Mouse (Mus musculus): ENCODE results near the gene Thg1l. TPM values are rescaled to one million over a fixed set of nuclear protein-coding genes. Genes with fewer than 3 reads are reported as not detected.

The Thg1l gene
- polyA plus RNA-seq, 1 experiment from 2014 or later: 15.9 TPM

- WGBS: 63% methylated on average over 4 of the region's 4 CpGs
- ATAC-seq (ENCODE audit: low FRiP score, low TSS enrichment): no peak
- peaks cover 5% of the 10 kb centered on the region; the same call in 1 of the 2 replicates for H3K4me1 ChIP-seq (ENCODE audit: control insufficient read depth, insufficient read depth, low read length)
- H3K9ac ChIP-seq (ENCODE audit: low read depth, low read length): no peak overlapping the region
- H3K4me2 ChIP-seq (replicated peaks; ENCODE audit: low read depth, low read length): no peak overlapping the region
- H3K9me3 ChIP-seq (ENCODE audit: control insufficient read depth, low read length): no peaks in the 10 kb centered on the region
- H3K36me3 ChIP-seq (ENCODE audit: control insufficient read depth, insufficient read depth, low read length): no peaks in the 10 kb centered on the region
- no peak overlapping the region for H3K4me3 ChIP-seq (ENCODE audit: low read length)
- H3K27me3 ChIP-seq (ENCODE audit: control insufficient read depth, insufficient read depth, low read length): no peaks in the 10 kb centered on the region
- no peak overlapping the region for H3K27ac ChIP-seq (ENCODE audit: low read depth, low read length)
Observed at GRCm38 (mm10) chr11:45918836-45919235, 36.5 kb downstream of the Thg1l start.

GRCm38 (mm10) chr11:45918018-45918417 is 37.3 kb downstream of the Thg1l start:
- H3K9ac ChIP-seq (ENCODE audit: low read depth, low read length): no peak overlapping the region
- no peak overlapping the region for H3K4me2 ChIP-seq (replicated peaks; ENCODE audit: low read depth, low read length)

GRCm38 (mm10) chr11:45916196-45916595 is 39.1 kb downstream of the Thg1l start:
- peaks cover 12% of the 10 kb centered on the region for H3K36me3 ChIP-seq (ENCODE audit: control insufficient read depth, insufficient read depth, low read length)
- H3K4me2 ChIP-seq (replicated peaks; ENCODE audit: low read depth, low read length): no peak overlapping the region
- H3K4me1 ChIP-seq (ENCODE audit: control insufficient read depth, insufficient read depth, low read length): no peaks in the 10 kb centered on the region
- no peaks in the 10 kb centered on the region for H3K27me3 ChIP-seq (ENCODE audit: control insufficient read depth, insufficient read depth, low read length)
- no peak for ATAC-seq (ENCODE audit: low FRiP score, low TSS enrichment)
- H3K4me3 ChIP-seq (ENCODE audit: low read length): no peak overlapping the region
- no peak overlapping the region for H3K9ac ChIP-seq (ENCODE audit: low read depth, low read length)
- WGBS: 79% methylated on average over 10 of the region's 10 CpGs
- H3K9me3 ChIP-seq (ENCODE audit: control insufficient read depth, low read length): no peaks in the 10 kb centered on the region
- H3K27ac ChIP-seq (ENCODE audit: low read depth, low read length): no peak overlapping the region

More at GRCm38 (mm10) chr11:45918018-45918417, 37.3 kb downstream of the Thg1l start:
- Histone ChIP-seq H3K4me1 (ENCODE audit: control insufficient read depth, insufficient read depth, low read length) (peaks cover 5% of the 10 kb centered on the region; the same call in 1 of the 2 replicates), H3K4me3 (ENCODE audit: low read length) (no peak overlapping the region), H3K9me3 (ENCODE audit: control insufficient read depth, low read length) (no peaks in the 10 kb centered on the region), H3K36me3 (ENCODE audit: control insufficient read depth, insufficient read depth, low read length) (no peaks in the 10 kb centered on the region), H3K27me3 (ENCODE audit: control insufficient read depth, insufficient read depth, low read length) (no peaks in the 10 kb centered on the region), H3K27ac (ENCODE audit: low read depth, low read length) (no peak overlapping the region)
- WGBS: 94% methylated on average over 6 of the region's 6 CpGs
- no peak for ATAC-seq (ENCODE audit: low FRiP score, low TSS enrichment)

GRCm38 (mm10) chr11:45910701-45911100 is 44.6 kb downstream of the Thg1l start:
- no peak overlapping the region for H3K27ac ChIP-seq (ENCODE audit: low read depth, low read length)
- 95% methylated on average over 5 of the region's 5 CpGs for WGBS
- no peak for ATAC-seq (ENCODE audit: low FRiP score, low TSS enrichment)
- H3K4me2 ChIP-seq (replicated peaks; ENCODE audit: low read depth, low read length): no peak overlapping the region
- H3K9ac ChIP-seq (ENCODE audit: low read depth, low read length): no peak overlapping the region
- H3K4me3 ChIP-seq (ENCODE audit: low read length): no peak overlapping the region
- no peaks in the 10 kb centered on the region for H3K27me3 ChIP-seq (ENCODE audit: control insufficient read depth, insufficient read depth, low read length)
- peaks cover 62% of the 10 kb centered on the region for H3K36me3 ChIP-seq (ENCODE audit: control insufficient read depth, insufficient read depth, low read length)
- H3K9me3 ChIP-seq (ENCODE audit: control insufficient read depth, low read length): no peaks in the 10 kb centered on the region
- no peaks in the 10 kb centered on the region for H3K4me1 ChIP-seq (ENCODE audit: control insufficient read depth, insufficient read depth, low read length)

GRCm38 (mm10) chr11:45908894-45909293 is 46.4 kb downstream of the Thg1l start:
- H3K4me1 ChIP-seq (ENCODE audit: control insufficient read depth, insufficient read depth, low read length): no peaks in the 10 kb centered on the region
- no peak overlapping the region for H3K4me2 ChIP-seq (replicated peaks; ENCODE audit: low read depth, low read length)
- no peak overlapping the region for H3K27ac ChIP-seq (ENCODE audit: low read depth, low read length)
- H3K4me3 ChIP-seq (ENCODE audit: low read length): no peak overlapping the region
- no peak for ATAC-seq (ENCODE audit: low FRiP score, low TSS enrichment)
- no peaks in the 10 kb centered on the region for H3K27me3 ChIP-seq (ENCODE audit: control insufficient read depth, insufficient read depth, low read length)
- no peaks in the 10 kb centered on the region for H3K9me3 ChIP-seq (ENCODE audit: control insufficient read depth, low read length)
- 98% methylated on average over 7 of the region's 7 CpGs for WGBS
- no peak overlapping the region for H3K9ac ChIP-seq (ENCODE audit: low read depth, low read length)
- H3K36me3 ChIP-seq (ENCODE audit: control insufficient read depth, insufficient read depth, low read length): peaks cover 69% of the 10 kb centered on the region

- Histone ChIP-seq H3K4me2 (replicated peaks; ENCODE audit: low read depth, low read length) (no peak overlapping the region), H3K27ac (ENCODE audit: low read depth, low read length) (no peak overlapping the region), H3K9ac (ENCODE audit: low read depth, low read length) (no peak overlapping the region), H3K4me1 (ENCODE audit: control insufficient read depth, insufficient read depth, low read length) (no peaks in the 10 kb centered on the region), H3K9me3 (ENCODE audit: control insufficient read depth, low read length) (no peaks in the 10 kb centered on the region), H3K27me3 (ENCODE audit: control insufficient read depth, insufficient read depth, low read length) (no peaks in the 10 kb centered on the region), H3K4me3 (ENCODE audit: low read length) (no peak overlapping the region), H3K36me3 (ENCODE audit: control insufficient read depth, insufficient read depth, low read length) (peaks cover 77% of the 10 kb centered on the region)
- 93% methylated on average over 7 of the region's 7 CpGs for WGBS
- ATAC-seq (ENCODE audit: low FRiP score, low TSS enrichment): no peak
Observed at GRCm38 (mm10) chr11:45908070-45908469, 47.2 kb downstream of the Thg1l start.

- Histone ChIP-seq H3K27ac (ENCODE audit: low read depth, low read length) (no peak overlapping the region), H3K27me3 (ENCODE audit: control insufficient read depth, insufficient read depth, low read length) (no peaks in the 10 kb centered on the region), H3K4me2 (replicated peaks; ENCODE audit: low read depth, low read length) (no peak overlapping the region), H3K9me3 (ENCODE audit: control insufficient read depth, low read length) (no peaks in the 10 kb centered on the region), H3K36me3 (ENCODE audit: control insufficient read depth, insufficient read depth, low read length) (peaks cover 81% of the 10 kb centered on the region), H3K9ac (ENCODE audit: low read depth, low read length) (no peak overlapping the region), H3K4me3 (ENCODE audit: low read length) (no peak overlapping the region), H3K4me1 (ENCODE audit: control insufficient read depth, insufficient read depth, low read length) (no peaks in the 10 kb centered on the region)
- 87% methylated on average over 5 of the region's 5 CpGs for WGBS
- ATAC-seq (ENCODE audit: low FRiP score, low TSS enrichment): no peak
Observed at GRCm38 (mm10) chr11:45907301-45907700, 48.0 kb downstream of the Thg1l start.

GRCm38 (mm10) chr11:45906109-45906786 is 49.0 kb downstream of the Thg1l start:
- Histone ChIP-seq H3K4me2 (replicated peaks; ENCODE audit: low read depth, low read length) (no peak overlapping the region), H3K9ac (ENCODE audit: low read depth, low read length) (no peak overlapping the region), H3K27me3 (ENCODE audit: control insufficient read depth, insufficient read depth, low read length) (no peaks in the 10 kb centered on the region), H3K9me3 (ENCODE audit: control insufficient read depth, low read length) (no peaks in the 10 kb centered on the region), H3K36me3 (ENCODE audit: control insufficient read depth, insufficient read depth, low read length) (peaks cover 75% of the 10 kb centered on the region), H3K4me1 (ENCODE audit: control insufficient read depth, insufficient read depth, low read length) (no peaks in the 10 kb centered on the region), H3K4me3 (ENCODE audit: low read length) (no peak overlapping the region), H3K27ac (ENCODE audit: low read depth, low read length) (no peak overlapping the region)
- ATAC-seq (ENCODE audit: low FRiP score, low TSS enrichment): no peak
- 91% methylated on average over 8 of the region's 8 CpGs for WGBS

GRCm38 (mm10) chr11:45900233-45901015 is 54.9 kb downstream of the Thg1l start:
- WGBS: 75% methylated on average over 11 of the region's 11 CpGs
- no peak overlapping the region for H3K4me3 ChIP-seq (ENCODE audit: low read length)
- H3K27me3 ChIP-seq (ENCODE audit: control insufficient read depth, insufficient read depth, low read length): no peaks in the 10 kb centered on the region
- H3K9me3 ChIP-seq (ENCODE audit: control insufficient read depth, low read length): no peaks in the 10 kb centered on the region
- H3K4me1 ChIP-seq (ENCODE audit: control insufficient read depth, insufficient read depth, low read length): no peaks in the 10 kb centered on the region
- no peak overlapping the region for H3K27ac ChIP-seq (ENCODE audit: low read depth, low read length)
- no peak overlapping the region for H3K9ac ChIP-seq (ENCODE audit: low read depth, low read length)
- no peak for ATAC-seq (ENCODE audit: low FRiP score, low TSS enrichment)
- H3K4me2 ChIP-seq (replicated peaks; ENCODE audit: low read depth, low read length): no peak overlapping the region
- H3K36me3 ChIP-seq (ENCODE audit: control insufficient read depth, insufficient read depth, low read length): peaks cover 57% of the 10 kb centered on the region

Measured in kidney, embryonic 14.5 days (tissue).